Mouse (Mus musculus): ENCODE data around the gene Ccdc34. TPM values are rescaled to one million over a fixed set of nuclear protein-coding genes. Genes with fewer than 3 reads are reported as not detected.

The Ccdc34 gene
- polyA plus RNA-seq, 1 experiment from 2014 or later, result 33.5 TPM

DNA sequence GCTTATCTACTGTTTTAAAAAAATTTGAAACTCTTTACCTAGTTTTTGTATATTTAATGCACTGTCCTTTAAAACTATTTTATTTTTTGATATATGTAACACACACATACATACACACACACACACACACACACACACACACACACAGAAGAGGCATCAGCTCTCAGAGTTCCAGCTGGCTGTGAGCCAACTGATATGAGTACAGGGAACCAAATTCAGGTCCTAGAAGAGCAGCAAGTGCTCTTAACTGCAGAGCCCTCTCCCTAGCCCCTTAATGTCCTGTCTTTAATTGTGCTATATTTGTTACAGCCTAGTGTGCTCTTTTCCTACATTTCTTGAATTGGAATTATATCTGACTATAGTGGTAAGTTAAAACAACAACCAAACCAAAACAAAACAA, 38.4 kb upstream of the Ccdc34 start:
- Histone ChIP-seq H3K27me3 (replicated peaks; ENCODE audit: control insufficient read depth, insufficient read depth, low read length) (no peaks in the 10 kb centered on the region; the same call in 1 of the 2 replicates), H3K4me3 (replicated peaks; ENCODE audit: low read length) (no peak overlapping the region), H3K36me3 (ENCODE audit: control insufficient read depth, insufficient read depth) (no peaks in the 10 kb centered on the region), H3K9me3 (ENCODE audit: control insufficient read depth, low read length) (no peaks in the 10 kb centered on the region), H3K27ac (ENCODE audit: low read length) (no peak overlapping the region), H3K4me1 (replicated peaks; ENCODE audit: control insufficient read depth, insufficient read depth, low read length) (no peaks in the 10 kb centered on the region), H3K4me2 (ENCODE audit: low read length) (no peak overlapping the region), H3K9ac (replicated peaks; ENCODE audit: low read depth, low read length) (no peak overlapping the region)
- ATAC-seq, result no peak

- H3K4me1 ChIP-seq (replicated peaks; ENCODE audit: control insufficient read depth, insufficient read depth, low read length), result no peaks in the 10 kb centered on the region
- no peaks in the 10 kb centered on the region for H3K9me3 ChIP-seq (ENCODE audit: control insufficient read depth, low read length)
- no peak overlapping the region for H3K27ac ChIP-seq (ENCODE audit: low read length)
- no peak for ATAC-seq
- WGBS, result 94% methylated on average over 6 of the region's 6 CpGs
- no peak overlapping the region for H3K4me3 ChIP-seq (replicated peaks; ENCODE audit: low read length)
- no peak overlapping the region for H3K4me2 ChIP-seq (ENCODE audit: low read length)
- H3K36me3 ChIP-seq (ENCODE audit: control insufficient read depth, insufficient read depth), result no peaks in the 10 kb centered on the region
- H3K27me3 ChIP-seq (replicated peaks; ENCODE audit: control insufficient read depth, insufficient read depth, low read length), result peaks cover 9% of the 10 kb centered on the region; the same call in 1 of the 2 replicates
- no peak overlapping the region for H3K9ac ChIP-seq (replicated peaks; ENCODE audit: low read depth, low read length)
Observed at GRCm38 (mm10) chr2:109983435-109983834, 34.2 kb upstream of the Ccdc34 start.

- WGBS, result 73% methylated on average over 1 of the region's 1 CpGs
- no peak overlapping the region for H3K27ac ChIP-seq (ENCODE audit: low read length)
- H3K9ac ChIP-seq (replicated peaks; ENCODE audit: low read depth, low read length), result no peak overlapping the region
- no peak for ATAC-seq
- H3K4me1 ChIP-seq (replicated peaks; ENCODE audit: control insufficient read depth, insufficient read depth, low read length), result 0 out of 2 replicates have a peak, but pooled peaks cover 2% of the 10 kb centered on the region
- no peak overlapping the region for H3K4me2 ChIP-seq (ENCODE audit: low read length)
- no peaks in the 10 kb centered on the region for H3K9me3 ChIP-seq (ENCODE audit: control insufficient read depth, low read length)
- peaks cover 9% of the 10 kb centered on the region; the same call in 1 of the 2 replicates for H3K27me3 ChIP-seq (replicated peaks; ENCODE audit: control insufficient read depth, insufficient read depth, low read length)
- no peak overlapping the region for H3K4me3 ChIP-seq (replicated peaks; ENCODE audit: low read length)
- H3K36me3 ChIP-seq (ENCODE audit: control insufficient read depth, insufficient read depth), result no peaks in the 10 kb centered on the region
Observed at GRCm38 (mm10) chr2:109984930-109985329, 32.7 kb upstream of the Ccdc34 start.

DNA sequence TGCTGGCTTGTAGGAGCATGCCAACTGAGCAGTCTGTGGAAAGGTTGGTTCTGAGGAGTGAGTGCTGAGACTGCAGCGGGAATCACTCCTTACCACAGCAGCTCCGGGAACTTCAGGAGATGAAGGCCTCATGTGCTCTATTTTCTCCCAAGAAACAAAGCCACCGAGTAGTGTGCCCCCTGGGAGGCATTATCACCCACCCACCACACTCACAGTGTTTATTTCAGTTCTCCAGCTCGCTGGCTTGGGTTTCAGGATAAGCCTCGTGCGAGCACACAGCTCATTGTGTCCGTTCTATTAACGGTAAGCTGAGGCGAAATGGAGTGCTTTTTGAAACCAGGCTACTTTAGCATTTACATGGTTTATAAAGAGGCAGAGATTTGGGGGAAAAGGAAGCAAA, 32.1 kb upstream of the Ccdc34 start:
- no peak overlapping the region for H3K4me3 ChIP-seq (replicated peaks; ENCODE audit: low read length)

GRCm38 (mm10) chr2:109986036-109986785, 31.4 kb upstream of the Ccdc34 start:
- Histone ChIP-seq H3K4me1 (replicated peaks; ENCODE audit: control insufficient read depth, insufficient read depth, low read length) (0 out of 2 replicates have a peak, but pooled peaks cover 2% of the 10 kb centered on the region), H3K4me2 (ENCODE audit: low read length) (no peak overlapping the region), H3K9me3 (ENCODE audit: control insufficient read depth, low read length) (no peaks in the 10 kb centered on the region), H3K36me3 (ENCODE audit: control insufficient read depth, insufficient read depth) (no peaks in the 10 kb centered on the region), H3K27me3 (replicated peaks; ENCODE audit: control insufficient read depth, insufficient read depth, low read length) (peaks cover 18% of the 10 kb centered on the region), H3K9ac (replicated peaks; ENCODE audit: low read depth, low read length) (no peak overlapping the region), H3K27ac (ENCODE audit: low read length) (no peak overlapping the region), H3K4me3 (replicated peaks; ENCODE audit: low read length) (no peak overlapping the region)
- no peak for ATAC-seq
- WGBS, result 58% methylated on average over 11 of the region's 11 CpGs

More for the DNA sequence above, 32.1 kb upstream of the Ccdc34 start:
- Histone ChIP-seq H3K4me2 (ENCODE audit: low read length) (no peak overlapping the region), H3K9me3 (ENCODE audit: control insufficient read depth, low read length) (no peaks in the 10 kb centered on the region), H3K27me3 (replicated peaks; ENCODE audit: control insufficient read depth, insufficient read depth, low read length) (peaks cover 11% of the 10 kb centered on the region; the same call in 1 of the 2 replicates), H3K36me3 (ENCODE audit: control insufficient read depth, insufficient read depth) (no peaks in the 10 kb centered on the region), H3K4me1 (replicated peaks; ENCODE audit: control insufficient read depth, insufficient read depth, low read length) (0 out of 2 replicates have a peak, but pooled peaks cover 2% of the 10 kb centered on the region), H3K9ac (replicated peaks; ENCODE audit: low read depth, low read length) (no peak overlapping the region), H3K27ac (ENCODE audit: low read length) (no peak overlapping the region)
- ATAC-seq, result no peak
- WGBS, result 17% methylated on average over 9 of the region's 9 CpGs

DNA sequence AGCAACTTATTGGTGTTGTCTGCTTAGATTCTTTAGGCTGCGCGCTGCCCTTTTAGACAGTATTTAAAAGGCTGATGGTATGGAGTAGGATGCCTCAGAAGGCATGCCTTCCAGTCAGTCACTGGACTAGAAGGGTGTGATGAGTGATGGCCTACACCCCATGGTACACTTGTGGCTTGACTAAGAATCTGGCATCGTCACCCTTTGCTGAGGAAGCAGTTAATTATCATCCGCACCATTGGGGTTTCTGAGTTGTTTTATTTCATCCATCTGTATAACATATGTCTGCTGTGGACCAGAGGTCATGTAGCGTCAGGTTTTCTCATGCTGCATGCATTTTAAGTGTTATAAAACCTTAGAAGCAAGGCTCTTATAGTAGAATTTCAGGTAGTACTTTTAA, 29.7 kb upstream of the Ccdc34 start:
- no peak overlapping the region for H3K9ac ChIP-seq (replicated peaks; ENCODE audit: low read depth, low read length)
- ATAC-seq, result no peak

GRCm38 (mm10) chr2:109989196-109989595, 28.4 kb upstream of the Ccdc34 start:
- Histone ChIP-seq H3K4me3 (replicated peaks; ENCODE audit: low read length) (no peak overlapping the region), H3K9ac (replicated peaks; ENCODE audit: low read depth, low read length) (no peak overlapping the region), H3K9me3 (ENCODE audit: control insufficient read depth, low read length) (no peaks in the 10 kb centered on the region), H3K27me3 (replicated peaks; ENCODE audit: control insufficient read depth, insufficient read depth, low read length) (peaks cover 24% of the 10 kb centered on the region), H3K4me2 (ENCODE audit: low read length) (no peak overlapping the region), H3K27ac (ENCODE audit: low read length) (no peak overlapping the region), H3K4me1 (replicated peaks; ENCODE audit: control insufficient read depth, insufficient read depth, low read length) (0 out of 2 replicates have a peak, but pooled peaks cover 2% of the 10 kb centered on the region), H3K36me3 (ENCODE audit: control insufficient read depth, insufficient read depth) (no peaks in the 10 kb centered on the region)
- ATAC-seq, result no peak
- 3% methylated on average over 3 of the region's 3 CpGs for WGBS

More for the DNA sequence above, 29.7 kb upstream of the Ccdc34 start:
- Histone ChIP-seq H3K4me3 (replicated peaks; ENCODE audit: low read length) (no peak overlapping the region), H3K27ac (ENCODE audit: low read length) (no peak overlapping the region), H3K27me3 (replicated peaks; ENCODE audit: control insufficient read depth, insufficient read depth, low read length) (peaks cover 24% of the 10 kb centered on the region), H3K36me3 (ENCODE audit: control insufficient read depth, insufficient read depth) (no peaks in the 10 kb centered on the region), H3K4me2 (ENCODE audit: low read length) (no peak overlapping the region), H3K9me3 (ENCODE audit: control insufficient read depth, low read length) (no peaks in the 10 kb centered on the region), H3K4me1 (replicated peaks; ENCODE audit: control insufficient read depth, insufficient read depth, low read length) (0 out of 2 replicates have a peak, but pooled peaks cover 2% of the 10 kb centered on the region)
- WGBS, result 83% methylated on average over 5 of the region's 5 CpGs

DNA sequence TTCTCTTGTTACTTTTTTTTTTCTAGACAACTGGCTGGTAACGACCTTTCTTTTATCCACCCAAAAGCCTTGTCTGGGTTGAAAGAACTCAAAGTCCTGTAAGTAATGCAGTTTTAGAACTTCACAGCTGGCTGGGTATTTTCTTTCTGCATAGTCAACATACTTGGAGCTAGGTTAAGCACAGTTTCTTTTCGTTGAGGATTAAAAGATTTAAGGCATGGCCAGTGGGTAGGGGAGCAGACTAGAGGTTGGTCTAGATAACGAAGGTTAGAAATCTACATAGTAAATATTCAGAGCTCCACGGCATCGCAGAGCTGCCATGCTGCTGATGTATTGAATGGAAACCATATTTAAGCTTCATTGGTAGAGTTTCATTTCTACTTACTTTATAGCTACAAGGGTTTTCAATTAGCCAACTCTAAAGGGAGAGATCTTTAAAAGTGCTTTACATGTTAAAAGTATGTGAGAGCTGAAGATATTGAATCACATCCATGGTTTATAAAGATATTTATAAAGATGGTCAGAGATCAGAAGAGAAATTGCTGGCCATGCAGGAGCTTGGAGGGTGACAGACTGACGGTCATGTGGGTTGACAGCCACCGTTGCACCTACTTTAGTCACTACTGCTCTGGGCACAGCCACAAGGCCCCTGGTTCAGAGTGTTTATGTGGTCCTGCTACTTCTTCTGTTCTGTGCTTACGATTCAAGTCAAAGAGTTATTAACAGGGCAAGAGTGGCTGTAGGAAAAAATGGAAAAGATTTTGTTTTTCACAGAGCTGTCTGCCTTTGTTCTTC, 27.7 kb upstream of the Ccdc34 start:
- H3K27ac ChIP-seq (ENCODE audit: low read length), result no peak overlapping the region
- 31% methylated on average over 8 of the region's 8 CpGs for WGBS

GRCm38 (mm10) chr2:109991754-109992153, 25.9 kb upstream of the Ccdc34 start:
- Histone ChIP-seq H3K9me3 (ENCODE audit: control insufficient read depth, low read length) (no peaks in the 10 kb centered on the region), H3K9ac (replicated peaks; ENCODE audit: low read depth, low read length) (no peak overlapping the region), H3K4me3 (replicated peaks; ENCODE audit: low read length) (no peak overlapping the region), H3K4me2 (ENCODE audit: low read length) (no peak overlapping the region), H3K27ac (ENCODE audit: low read length) (no peak overlapping the region), H3K36me3 (ENCODE audit: control insufficient read depth, insufficient read depth) (no peaks in the 10 kb centered on the region), H3K27me3 (replicated peaks; ENCODE audit: control insufficient read depth, insufficient read depth, low read length) (peaks cover 21% of the 10 kb centered on the region), H3K4me1 (replicated peaks; ENCODE audit: control insufficient read depth, insufficient read depth, low read length) (0 out of 2 replicates have a peak, but pooled peaks cover 2% of the 10 kb centered on the region)
- no peak for ATAC-seq
- 83% methylated on average over 1 of the region's 1 CpGs for WGBS

More for the DNA sequence above, 27.7 kb upstream of the Ccdc34 start:
- Histone ChIP-seq H3K4me2 (ENCODE audit: low read length) (no peak overlapping the region), H3K4me1 (replicated peaks; ENCODE audit: control insufficient read depth, insufficient read depth, low read length) (0 out of 2 replicates have a peak, but pooled peaks cover 2% of the 10 kb centered on the region), H3K4me3 (replicated peaks; ENCODE audit: low read length) (no peak overlapping the region), H3K9ac (replicated peaks; ENCODE audit: low read depth, low read length) (no peak overlapping the region), H3K27me3 (replicated peaks; ENCODE audit: control insufficient read depth, insufficient read depth, low read length) (peaks cover 24% of the 10 kb centered on the region), H3K9me3 (ENCODE audit: control insufficient read depth, low read length) (no peaks in the 10 kb centered on the region), H3K36me3 (ENCODE audit: control insufficient read depth, insufficient read depth) (no peaks in the 10 kb centered on the region)
- no peak for ATAC-seq
